Mouse (Mus musculus): ENCODE results near the gene Elof1. TPM values are rescaled to one million over a fixed set of nuclear protein-coding genes. Genes with fewer than 3 reads are reported as not detected.

Elof1 gene
- polyA plus RNA-seq, 1 experiment from 2014 or later, result 123 TPM

- DNase-seq (ENCODE audit: low read depth, low spot score) (peak; percentile 77), ATAC-seq (peak; percentile 96)
- in situ Hi-C loops (cut with MboI; ENCODE audit: low pct_unique_long_range_greater_than_20kb), result loop anchor here (5.0 kb wide), 1 partner anchor 71 kb away; no protein-coding TSS in a partner anchor
- CTCF ChIA-PET, result interaction anchor here (0.9 to 8.4 kb wide), 3 partner anchors 28 to 70 kb away, joined by 3 to 81 read pairs (median 3); partner anchors contain the start of gene Cnn1
- no peaks in the 10 kb centered on the region for H3K27me3 ChIP-seq
- POLR2A ChIA-PET, result interaction anchor here (0.5 to 0.6 kb wide), 2 partner anchors 220 to 319 kb away, joined by 3 read pairs; no protein-coding TSS in a partner anchor
- TF ChIP-seq CTCF (IDR thresholded peaks at IDR 0.05), result no peak
These were observed 46.0 kb downstream of the Elof1 start, which contains the start of the genes Gm49318 and Zfp653 for GRCm38 (mm10) chr9:22070791-22071573. Gene Gm49318 (minus strand): TSS chr9:22071259. Gene Zfp653 (minus strand): TSS chr9:22071376.

DNA sequence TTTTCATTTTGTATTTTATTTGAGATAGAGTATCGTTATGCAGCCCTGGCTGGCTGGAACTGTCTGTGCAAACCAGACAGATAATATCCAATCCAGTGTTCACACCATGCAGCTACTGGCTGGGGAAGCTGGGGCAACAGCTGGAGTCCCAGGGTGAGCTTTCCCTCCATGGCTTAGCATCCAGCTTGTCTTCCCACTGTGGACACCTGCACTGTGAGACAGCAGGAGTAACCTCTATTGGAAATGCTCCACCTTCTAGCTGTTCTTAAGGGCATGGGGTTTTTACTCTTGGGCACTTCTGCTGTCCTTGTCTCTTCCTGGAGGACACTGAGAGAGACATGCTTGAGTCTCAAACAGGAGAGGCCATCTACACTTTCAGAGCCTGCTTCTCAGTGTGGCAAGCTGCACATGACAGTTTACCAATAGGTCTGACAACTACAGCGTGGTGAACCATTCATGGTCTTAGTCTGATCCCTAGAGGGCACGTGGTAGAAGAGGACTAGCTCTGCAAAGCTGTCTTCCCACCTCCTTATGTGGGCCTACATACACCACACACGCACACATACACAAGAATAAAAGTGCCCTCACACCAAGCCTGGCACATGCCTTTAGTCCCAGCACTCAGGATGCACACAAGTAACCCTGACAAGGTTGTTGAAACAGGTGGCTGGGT is 47.0 kb downstream of the Elof1 start:
- DNase-seq (ENCODE audit: low read depth, low spot score), result no peak
- no peak for TF ChIP-seq CTCF (IDR thresholded peaks at IDR 0.05)
- ChIA-PET CTCF (interaction anchor here (0.9 to 8.4 kb wide), 4 partner anchors 12 to 71 kb away, joined by 3 to 81 read pairs (median 3); partner anchors contain the start of gene Cnn1), POLR2A (interaction anchor here (0.5 to 0.7 kb wide), 3 partner anchors 38 to 320 kb away, joined by 3 to 4 read pairs (median 3); no protein-coding TSS in a partner anchor)
- ATAC-seq, result no peak
- in situ Hi-C loops (cut with MboI; ENCODE audit: low pct_unique_long_range_greater_than_20kb), result loop anchor here (5.0 to 10.0 kb wide), 2 partner anchors 72 to 335 kb away; no protein-coding TSS in a partner anchor
- H3K27me3 ChIP-seq, result no peaks in the 10 kb centered on the region

DNA sequence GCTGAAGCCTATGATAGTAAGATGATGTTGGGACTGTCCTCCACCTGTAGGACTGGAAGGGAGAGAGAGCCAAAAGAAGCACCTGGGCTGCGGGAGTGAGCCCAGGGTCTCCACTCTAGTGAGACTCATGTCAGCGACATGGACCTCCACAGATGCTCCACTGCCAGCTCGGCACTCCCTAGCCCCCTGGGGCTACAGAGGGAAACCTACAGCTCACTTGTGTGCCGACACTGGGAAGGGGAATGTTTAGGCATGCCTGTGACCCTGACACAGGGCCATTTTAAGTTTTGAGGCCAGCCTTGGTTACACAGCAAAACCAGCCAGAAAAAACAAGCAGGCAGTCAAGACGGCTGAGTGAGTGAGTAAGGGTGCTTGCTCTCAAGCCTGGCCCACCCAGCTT is 49.8 kb downstream of the Elof1 start:
- ChIA-PET POLR2A (interaction anchor here (0.5 to 1.0 kb wide), 2 partner anchors 30 to 76 kb away, joined by 3 to 5 read pairs; no protein-coding TSS in a partner anchor), CTCF (interaction anchor here (1.2 to 8.4 kb wide), 6 partner anchors 9 to 74 kb away, joined by 3 to 81 read pairs (median 3); partner anchors contain the start of gene Acp5)
- no peak for TF ChIP-seq CTCF (IDR thresholded peaks at IDR 0.05)
- no peak for ATAC-seq
- DNase-seq (ENCODE audit: low read depth, low spot score), result no peak
- in situ Hi-C loops (cut with MboI; ENCODE audit: low pct_unique_long_range_greater_than_20kb), result loop anchor here (10.0 kb wide), 1 partner anchor 338 kb away; no protein-coding TSS in a partner anchor
- no peaks in the 10 kb centered on the region for H3K27me3 ChIP-seq

- TF ChIP-seq CTCF (IDR thresholded peaks at IDR 0.05), result no peak
- no peaks in the 10 kb centered on the region for H3K27me3 ChIP-seq
- no peak for ATAC-seq
- DNase-seq (ENCODE audit: low read depth, low spot score), result no peak
- ChIA-PET CTCF (interaction anchor here (1.0 to 8.4 kb wide), 8 partner anchors 8 to 80 kb away, joined by 3 to 81 read pairs (median 4); partner anchors contain the start of gene Acp5), POLR2A (interaction anchor here (0.5 kb wide), 1 partner anchor 29 kb away, joined by 5 read pairs; no protein-coding TSS in a partner anchor)
- in situ Hi-C loops (cut with MboI; ENCODE audit: low pct_unique_long_range_greater_than_20kb), result loop anchor here (10.0 kb wide), 1 partner anchor 338 kb away; no protein-coding TSS in a partner anchor
These were observed 50.5 kb downstream of the Elof1 start for GRCm38 (mm10) chr9:22066433-22066832.

GRCm38 (mm10) chr9:22065642-22066041 is 51.3 kb downstream of the Elof1 start:
- in situ Hi-C loops (cut with MboI; ENCODE audit: low pct_unique_long_range_greater_than_20kb), result loop anchor here (10.0 kb wide), 1 partner anchor 339 kb away; no protein-coding TSS in a partner anchor
- ATAC-seq (no peak), DNase-seq (ENCODE audit: low read depth, low spot score) (no peak)
- no peak for TF ChIP-seq CTCF (IDR thresholded peaks at IDR 0.05)
- CTCF ChIA-PET, result interaction anchor here (1.0 to 8.4 kb wide), 5 partner anchors 53 to 81 kb away, joined by 3 to 81 read pairs (median 5); partner anchors contain the start of gene Acp5
- POLR2A ChIA-PET, result no interaction called here
- no peaks in the 10 kb centered on the region for H3K27me3 ChIP-seq

DNA sequence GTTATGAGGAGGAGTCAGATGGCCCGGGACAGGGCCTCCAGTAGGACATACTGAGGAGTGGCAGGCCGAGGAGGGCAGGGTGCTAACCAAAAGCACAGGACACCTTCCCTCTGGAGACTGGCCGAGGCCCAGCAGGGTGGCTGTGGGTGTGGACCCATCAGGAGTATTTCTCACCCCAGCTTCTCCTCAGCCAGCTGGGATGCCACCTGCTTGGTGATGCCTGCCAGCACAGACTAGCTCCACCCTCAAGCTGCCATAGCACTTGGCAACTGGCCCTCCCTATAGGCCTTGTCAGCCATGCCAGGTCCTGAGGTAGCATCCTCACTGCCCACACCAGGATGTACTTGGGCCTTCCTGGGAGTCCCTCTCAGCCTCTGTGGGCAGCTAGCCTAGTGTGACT is 52.6 kb downstream of the Elof1 start:
- H3K27me3 ChIP-seq, result no peaks in the 10 kb centered on the region
- DNase-seq (ENCODE audit: low read depth, low spot score) (no peak), ATAC-seq (no peak)
- in situ Hi-C loops (cut with MboI; ENCODE audit: low pct_unique_long_range_greater_than_20kb), result loop anchor here (10.0 kb wide), 1 partner anchor 340 kb away; no protein-coding TSS in a partner anchor
- ChIA-PET CTCF (interaction anchor here (1.8 to 8.4 kb wide), 2 partner anchors 76 to 91 kb away, joined by 4 to 81 read pairs; no protein-coding TSS in a partner anchor), POLR2A (no interaction called here)
- TF ChIP-seq CTCF (IDR thresholded peaks at IDR 0.05), result no peak

Other genes starting within 250 kb of the Elof1 start
- 22.1 TPM for gene Rab3d, start 199.0 kb downstream of the Elof1 start, polyA plus RNA-seq (2021)
- 12.2 TPM for gene Ccdc159, start 189.7 kb downstream of the Elof1 start, polyA plus RNA-seq (2021)
- 54.8 TPM for gene Tmem205, start 189.6 kb downstream of the Elof1 start, polyA plus RNA-seq (2021)
- gene Plppr2, start 180.1 kb downstream of the Elof1 start, polyA plus RNA-seq (2021), result 22.1 TPM
- gene Swsap1, start 161.4 kb downstream of the Elof1 start, polyA plus RNA-seq (2021), result 14.0 TPM
- 8.5 TPM for gene Epor, start 153.7 kb downstream of the Elof1 start, polyA plus RNA-seq (2021)
- gene Rgl3, start 127.7 kb downstream of the Elof1 start, polyA plus RNA-seq (2021), result 41.7 TPM
- 7.5 TPM for gene Ccdc151, start 114.5 kb downstream of the Elof1 start, polyA plus RNA-seq (2021)
- 276 TPM for gene Prkcsh, start 114.4 kb downstream of the Elof1 start, polyA plus RNA-seq (2021)
- 0.10 TPM for gene Elavl3, start 65.1 kb downstream of the Elof1 start, polyA plus RNA-seq (2021)
- gene Gm49318, start 45.9 kb downstream of the Elof1 start, polyA plus RNA-seq (2021), result not detected
- 10.9 TPM for gene Zfp653, start 45.8 kb downstream of the Elof1 start, polyA plus RNA-seq (2021)
- 44.3 TPM for gene Ecsit, start 31.7 kb downstream of the Elof1 start, polyA plus RNA-seq (2021)
- 408 TPM for gene Cnn1, start 18.0 kb downstream of the Elof1 start, polyA plus RNA-seq (2021)
- gene Acp5, start 18.5 kb upstream of the Elof1 start, polyA plus RNA-seq (2021), result not detected
- 72.3 TPM for gene Pigyl, start 39.7 kb upstream of the Elof1 start, polyA plus RNA-seq (2021)
- gene Zfp872, start 70.9 kb upstream of the Elof1 start, polyA plus RNA-seq (2021), result not detected
- 32.9 TPM for gene Zfp809, start 108.5 kb upstream of the Elof1 start, polyA plus RNA-seq (2021)
- 0.27 TPM for gene Zfp599, start 142.7 kb upstream of the Elof1 start, polyA plus RNA-seq (2021)
- 12.5 TPM for gene Zfp810, start 190.5 kb upstream of the Elof1 start, polyA plus RNA-seq (2021)

Data from Patski (cell line).